Mouse (Mus musculus): ENCODE results near the gene Actg2. TPM values are rescaled to one million over a fixed set of nuclear protein-coding genes. Genes with fewer than 3 reads are reported as not detected.
"Not testable (repeated sequence)": the region's sequence is repeated elsewhere in the genome, so short reads cannot be mapped to it uniquely, and the experiment has no call there.

Gene Actg2
- 1 to 10 TPM; 3.2 to 5.6 TPM for total RNA-seq (2021)
- long read RNA-seq, experiment 1, partial matches to known transcripts, result 0 of 3 reads
- long read RNA-seq, experiment 1, other reads (novel, unspliced or antisense), result 2 of 3 reads
- long read RNA-seq, experiment 2, transcript Actg2-201 (9 exons, 1,333 nt), result major isoform, 5 of 5 reads
- long read RNA-seq, experiment 2, partial matches to known transcripts, result 0 of 5 reads
- long read RNA-seq, experiment 2, other reads (novel, unspliced or antisense), result 0 of 5 reads

DNA sequence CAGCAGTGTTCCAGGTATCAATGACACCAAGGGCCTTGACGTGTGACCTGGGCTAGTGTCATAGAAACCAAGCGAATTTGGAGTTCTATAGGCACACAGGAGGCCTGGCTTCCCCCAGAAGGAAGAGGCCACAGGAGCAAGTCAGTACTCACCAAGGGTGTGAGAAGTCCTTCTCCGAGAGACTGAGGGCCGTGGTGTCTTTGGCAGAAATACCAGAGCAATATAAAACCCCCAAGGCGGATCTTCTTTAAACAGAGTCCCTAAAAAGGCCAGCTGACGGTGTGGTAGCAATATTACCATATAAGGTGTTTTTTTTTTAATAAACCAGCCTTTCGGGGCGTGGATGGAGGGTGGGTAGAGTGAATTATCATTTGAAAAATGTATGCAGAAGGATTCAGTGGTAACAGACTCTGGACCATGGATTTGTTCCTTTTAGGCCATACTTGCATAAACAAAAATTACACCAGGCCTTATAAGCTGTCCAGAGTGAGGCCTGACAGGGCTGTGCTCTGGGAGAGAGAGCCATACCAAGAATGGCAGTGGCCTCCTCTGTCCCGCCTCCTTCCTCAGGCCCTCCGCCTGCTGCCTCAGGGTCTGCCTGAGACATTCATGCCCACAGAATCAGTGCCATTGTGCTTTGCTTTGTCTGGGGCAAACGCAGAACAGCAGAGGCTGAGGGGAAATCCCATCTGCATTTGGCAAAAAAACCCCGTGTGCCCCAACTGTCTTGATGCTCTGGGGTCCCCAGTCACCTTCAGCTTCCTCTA is at the start of gene Actg2:
Actg2 (minus strand) TSS at position 238 of the 767 bp plus-strand sequence.
- DNase-seq, result no peak

DNA sequence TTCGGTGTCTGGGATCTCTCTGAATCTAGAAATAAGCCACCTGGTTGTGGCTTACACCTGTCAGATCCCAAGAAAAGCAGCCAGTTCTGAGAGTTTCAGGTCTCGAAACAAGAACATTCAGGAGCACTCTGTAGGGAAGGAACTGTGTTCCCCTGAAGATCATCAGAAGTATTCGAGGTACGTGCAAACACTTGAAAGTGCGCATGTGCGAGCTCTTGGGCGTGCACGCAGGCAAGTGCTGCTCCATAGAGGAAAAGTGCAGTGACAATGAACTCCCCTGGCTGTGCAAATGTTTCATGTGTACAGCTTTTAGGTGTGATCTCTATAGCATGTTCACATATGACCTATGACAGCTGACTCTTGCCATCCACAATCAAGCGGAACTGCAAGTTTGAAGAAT is 49.3 kb upstream of the Actg2 start:
- not testable (repeated sequence) for DNase-seq

DNA sequence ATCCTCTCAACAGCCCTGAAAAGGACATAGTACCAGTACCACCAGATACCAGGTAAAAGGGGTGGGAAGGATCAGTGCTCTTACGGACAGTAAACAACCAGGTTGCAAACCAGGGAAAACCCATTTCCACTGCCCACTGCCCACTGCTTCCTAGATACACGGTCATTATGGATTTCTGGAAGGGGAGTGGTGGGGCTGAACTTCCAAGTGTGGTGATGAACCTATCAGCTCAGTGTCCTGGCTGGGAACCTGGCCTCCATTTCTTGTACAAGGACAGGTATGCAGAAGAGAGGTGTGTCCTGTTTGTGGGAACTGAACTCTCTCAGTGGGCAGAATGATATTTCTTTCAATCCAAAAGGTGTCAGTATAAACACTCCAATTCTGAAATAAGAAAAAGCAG is 47.5 kb upstream of the Actg2 start:
- no peak for DNase-seq

DNA sequence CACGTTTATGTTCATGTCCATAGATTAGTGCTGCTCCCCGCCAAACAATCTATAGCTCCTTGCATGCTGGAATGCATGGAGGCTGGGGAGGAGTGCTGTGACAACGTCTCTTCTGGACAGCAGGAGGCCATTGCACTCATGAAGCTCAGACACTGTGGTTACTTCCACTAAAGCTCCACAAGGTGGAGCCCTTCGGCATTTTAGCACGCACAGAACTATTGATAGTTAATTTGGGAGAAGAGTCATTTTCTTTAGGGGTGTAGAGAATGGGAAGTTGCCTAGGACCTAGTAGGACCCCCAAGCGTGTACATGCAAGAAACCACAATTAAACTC is 46.8 kb upstream of the Actg2 start:
- DNase-seq, result peak; percentile 43

DNA sequence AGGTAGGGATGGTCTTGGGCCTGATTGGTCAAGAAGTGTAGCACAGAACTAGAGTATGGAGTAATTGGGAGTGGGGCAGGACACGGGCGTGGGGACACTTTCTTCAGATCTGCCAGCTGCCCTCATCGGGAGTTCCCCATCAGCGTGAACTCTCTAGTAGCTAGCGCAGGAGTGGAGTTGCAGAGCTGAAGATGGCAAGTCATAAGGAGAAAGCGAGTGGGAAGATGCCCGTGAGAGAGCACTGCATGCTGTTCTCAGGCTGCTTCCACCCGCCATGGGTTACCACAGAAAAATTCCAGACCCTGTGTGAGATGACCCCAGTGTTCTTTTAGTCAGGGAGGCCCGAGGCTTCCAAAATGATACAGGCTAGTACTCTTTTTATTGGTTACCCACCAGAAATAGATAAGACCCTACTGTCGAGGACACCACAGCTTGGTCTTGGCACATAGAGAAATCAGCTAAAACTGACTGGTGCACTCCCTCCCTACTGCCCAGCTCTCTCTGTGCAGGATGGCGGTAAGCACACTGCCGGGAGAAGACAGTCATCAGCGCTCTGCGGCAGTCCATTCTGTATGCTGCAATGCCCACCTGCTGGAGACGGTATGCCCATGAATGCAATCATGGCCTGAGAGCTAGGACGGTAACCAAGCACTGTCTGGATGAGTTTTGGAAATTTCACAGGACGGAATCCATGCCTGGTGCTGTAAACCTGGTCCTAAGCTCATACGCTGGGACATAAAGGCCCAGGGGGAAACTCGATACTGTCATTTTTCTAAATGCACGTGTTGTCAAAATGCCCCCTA is 46.3 kb upstream of the Actg2 start:
- DNase-seq, result no peak

DNA sequence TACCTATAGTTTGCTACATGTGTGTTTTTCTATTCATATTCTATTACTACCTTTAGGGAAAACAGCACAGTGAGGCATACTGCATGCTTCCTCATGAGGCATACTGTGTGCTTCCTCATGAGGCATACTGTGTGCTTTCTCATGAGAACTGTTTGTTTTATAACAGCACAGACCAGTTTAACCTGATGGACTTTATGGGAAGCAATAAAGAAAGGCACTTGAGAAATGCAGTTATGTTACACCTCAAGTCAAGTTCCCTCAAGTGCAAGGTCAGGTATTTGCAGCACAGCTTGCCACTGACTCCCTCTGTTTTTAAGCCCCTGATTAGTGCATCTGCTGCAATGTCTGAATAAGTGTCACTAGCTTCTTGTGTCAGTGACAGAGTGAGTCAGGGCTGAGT is 41.5 kb upstream of the Actg2 start:
- no peak for DNase-seq

DNA sequence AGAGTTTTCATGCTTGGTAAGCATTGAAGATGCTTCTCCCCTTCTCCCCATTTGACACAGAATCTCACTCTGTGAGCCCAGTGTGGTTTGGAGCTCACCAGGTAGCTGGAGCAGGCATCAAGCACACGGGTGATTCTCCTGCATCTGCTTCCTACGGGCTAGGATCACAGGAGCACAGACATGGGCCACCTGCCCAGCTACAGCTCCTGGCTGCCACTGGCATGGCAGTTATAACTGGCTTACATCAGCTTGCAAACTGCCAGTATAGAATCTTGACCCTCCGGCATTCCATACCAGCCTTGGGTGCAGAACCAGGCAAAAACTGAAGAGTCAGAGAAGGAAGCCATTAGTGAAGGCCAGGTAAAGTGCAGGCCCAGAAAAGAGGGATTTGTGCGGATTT is 39.5 kb upstream of the Actg2 start:
- no peak for DNase-seq

DNA sequence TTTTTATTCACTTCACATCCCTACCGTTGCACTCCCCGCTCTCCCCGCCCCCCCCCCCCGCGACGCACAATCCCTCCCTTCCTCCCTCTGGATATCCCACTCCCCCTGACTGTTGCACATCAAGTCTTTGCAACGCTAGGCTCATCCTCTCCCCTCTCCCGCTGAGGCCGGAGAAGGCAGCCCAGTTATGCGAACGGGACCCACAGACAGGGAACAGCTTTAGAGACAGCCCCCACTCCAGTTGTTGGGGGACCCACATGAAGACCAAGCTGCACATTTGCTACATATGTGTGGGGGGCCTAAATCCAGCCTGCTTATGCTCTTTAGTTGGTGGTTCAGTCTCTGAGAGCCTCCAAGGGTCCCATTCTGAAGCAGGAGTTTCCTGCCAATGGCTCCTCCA is 36.6 kb upstream of the Actg2 start, which contains the start of gene Stambp:
Stambp (minus strand) TSS at position 59 of the 400 bp plus-strand sequence.
- DNase-seq, result peak; percentile 36

DNA sequence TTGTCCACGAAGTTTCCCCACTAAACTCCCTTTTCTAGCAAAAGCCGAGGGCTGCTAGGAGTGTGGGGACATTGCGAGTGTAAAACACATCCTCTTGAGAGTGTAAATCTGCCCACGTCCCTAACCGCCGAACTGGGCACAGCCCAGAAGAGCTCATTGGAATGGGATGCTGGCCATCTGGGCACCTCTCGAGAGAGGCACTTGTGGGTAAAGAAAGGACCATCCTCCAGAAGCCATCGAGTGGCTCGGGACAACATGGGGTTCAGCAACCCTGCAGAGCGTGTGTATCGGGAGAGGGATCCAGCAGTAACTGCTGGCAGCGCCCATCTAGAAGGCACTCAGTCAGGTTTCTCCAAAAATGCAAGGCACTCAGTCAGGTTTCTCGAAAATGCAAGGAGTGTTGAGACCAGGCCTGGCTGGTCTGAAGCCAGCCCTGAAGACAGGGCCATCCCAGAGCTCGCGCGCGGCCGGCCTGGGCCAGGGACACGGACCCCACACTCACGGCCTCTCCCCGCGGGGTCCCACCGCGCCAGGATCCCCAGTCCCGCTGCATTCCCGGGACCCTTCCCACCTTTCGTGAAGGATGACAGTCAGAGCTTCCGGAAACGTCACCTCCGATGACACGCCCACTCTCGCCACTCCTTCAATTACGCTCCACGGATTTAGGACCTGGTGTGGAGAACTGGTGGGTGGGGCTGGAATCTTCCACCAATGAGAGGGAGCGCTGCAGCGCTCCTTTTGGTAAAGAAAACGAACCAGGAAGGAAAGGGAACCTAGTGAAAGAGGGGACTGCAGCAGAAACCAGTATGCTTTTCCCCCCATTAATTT is 36.0 kb upstream of the Actg2 start:
- DNase-seq, result peak; percentile 92

DNA sequence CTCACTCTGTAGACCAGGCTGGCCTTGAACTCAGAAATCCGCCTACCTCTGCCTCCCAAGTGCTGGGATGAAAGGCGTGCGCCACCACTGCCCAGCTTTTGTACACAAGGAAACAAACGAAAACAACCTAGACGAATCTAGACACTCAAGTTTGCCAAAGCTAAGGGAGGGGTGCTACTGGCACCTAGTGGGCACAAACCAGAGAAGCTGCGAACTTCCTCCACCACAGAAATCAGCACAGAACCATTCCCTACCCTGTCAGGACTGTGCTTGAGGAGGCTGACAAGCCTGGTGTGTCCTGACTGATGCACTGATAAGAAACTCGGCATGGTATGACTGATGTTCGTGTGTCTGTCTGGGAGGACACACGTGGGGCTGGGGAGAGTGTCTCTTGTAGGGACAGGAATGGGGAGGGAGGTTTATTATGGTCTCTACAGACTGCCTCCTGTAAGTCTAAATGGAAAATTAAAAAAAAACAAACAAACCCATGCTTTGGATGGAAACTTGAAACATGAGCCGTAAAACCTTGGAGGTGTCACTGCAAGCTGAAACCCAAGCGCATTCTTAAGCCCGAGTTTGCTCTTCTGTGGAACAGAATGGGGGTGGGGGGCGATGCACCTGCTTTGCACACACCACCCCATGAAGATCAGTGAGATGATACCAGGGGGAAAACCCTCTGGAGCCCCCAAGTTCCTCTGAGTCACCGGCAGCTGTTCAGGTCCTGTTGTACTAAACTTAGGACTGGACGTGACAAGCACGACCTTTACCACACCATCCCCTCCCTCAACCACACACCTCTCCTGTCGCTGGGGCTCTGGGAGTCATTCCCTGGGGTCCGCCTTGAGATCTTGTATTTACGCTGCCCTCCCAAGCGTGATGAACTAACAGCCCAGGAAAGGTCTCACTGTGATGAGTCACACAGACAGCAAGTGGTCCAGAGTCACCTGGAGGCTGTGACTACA is 33.1 kb upstream of the Actg2 start:
- no peak for DNase-seq

DNA sequence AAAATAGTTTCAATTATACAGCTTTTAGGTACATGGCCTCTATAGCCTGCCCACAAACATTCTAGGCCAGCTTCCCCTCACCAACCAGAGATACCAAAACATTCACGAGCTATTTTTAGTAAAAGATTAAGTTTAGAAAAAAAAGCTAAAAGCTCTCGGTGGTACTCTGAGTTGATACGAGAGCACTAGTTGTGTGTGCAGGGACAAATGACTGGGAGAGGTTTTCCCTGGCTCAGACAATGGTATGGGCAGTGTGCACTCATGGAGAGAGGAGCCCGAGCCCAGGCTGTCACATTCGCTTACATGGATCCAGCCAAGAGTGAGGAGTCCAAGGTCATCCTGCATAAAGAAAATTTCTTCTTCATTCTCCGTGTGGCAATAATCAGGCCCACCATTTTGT is 19.9 kb upstream of the Actg2 start:
- no peak for DNase-seq

DNA sequence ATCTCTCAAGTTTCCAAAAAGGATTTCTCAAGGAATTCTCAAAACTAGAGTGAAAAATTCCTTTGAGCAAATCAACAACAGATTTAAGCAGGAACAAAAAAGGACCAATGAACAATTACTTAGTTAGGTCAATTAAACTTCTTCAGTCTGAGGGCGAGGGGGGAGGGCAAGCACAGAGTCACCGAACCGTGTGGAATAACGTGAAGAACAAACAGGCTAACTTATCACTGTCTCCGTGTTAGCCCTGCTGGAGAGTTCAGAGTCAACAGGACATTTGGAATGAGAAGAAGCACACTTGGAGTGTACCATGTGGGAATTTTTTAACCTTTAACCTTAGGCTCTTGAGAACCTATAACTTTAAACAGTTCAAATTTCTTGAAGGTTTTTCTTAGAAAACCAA is 12.3 kb upstream of the Actg2 start:
- no peak for DNase-seq

DNA sequence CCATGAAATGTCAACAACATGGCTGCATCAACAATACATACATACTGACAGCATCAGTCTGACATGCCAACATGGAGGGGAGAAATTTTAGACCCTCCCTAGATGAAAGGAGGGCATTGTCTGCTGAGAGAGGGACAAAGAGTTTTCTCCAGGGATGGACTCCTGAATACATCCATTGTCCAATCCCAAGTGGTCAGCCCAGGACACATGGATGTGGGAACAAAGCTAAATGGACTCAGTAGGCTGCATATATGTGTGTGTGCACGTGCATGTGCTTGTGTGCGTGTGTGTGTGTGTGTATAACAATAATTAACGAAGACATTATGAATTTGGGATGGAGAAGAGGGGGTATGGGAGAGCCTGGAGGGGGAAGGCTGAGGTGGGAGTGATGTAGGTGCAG is 9.7 kb upstream of the Actg2 start:
- DNase-seq, result no peak

DNA sequence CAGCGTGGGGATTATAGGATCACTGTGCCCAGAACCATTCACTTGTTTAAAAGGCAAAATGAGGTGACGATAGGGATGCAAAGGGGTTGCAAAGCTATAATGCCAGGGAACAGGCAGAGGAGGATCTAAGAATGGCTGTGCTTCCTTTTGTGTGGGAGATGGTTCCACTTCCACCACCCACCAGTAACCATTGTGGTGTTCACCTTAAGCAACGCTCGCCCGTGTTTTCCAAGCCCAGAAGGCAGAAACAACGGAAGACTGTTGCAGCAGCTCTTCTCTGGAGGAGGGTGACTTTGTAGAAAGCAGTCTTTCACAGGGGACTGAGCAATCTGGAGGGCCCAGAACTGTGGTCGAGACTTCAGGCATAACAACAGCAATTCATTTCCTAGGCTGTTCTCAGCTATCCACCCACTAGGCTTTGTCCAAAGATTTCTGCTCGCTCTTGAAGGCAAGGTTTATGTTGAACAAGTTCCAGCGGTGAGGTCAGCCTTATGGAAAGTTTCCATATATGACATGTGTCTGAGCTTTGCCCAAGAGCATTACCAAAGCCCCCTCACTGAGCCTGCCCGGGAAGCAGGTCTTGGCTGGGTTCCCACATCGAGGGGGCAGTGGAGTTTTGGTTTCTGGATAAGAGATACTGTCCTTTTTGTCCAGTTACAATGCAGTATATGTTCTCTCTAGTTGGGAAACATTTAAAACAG is 5.8 kb upstream of the Actg2 start:
- peak; percentile 13 for DNase-seq

DNA sequence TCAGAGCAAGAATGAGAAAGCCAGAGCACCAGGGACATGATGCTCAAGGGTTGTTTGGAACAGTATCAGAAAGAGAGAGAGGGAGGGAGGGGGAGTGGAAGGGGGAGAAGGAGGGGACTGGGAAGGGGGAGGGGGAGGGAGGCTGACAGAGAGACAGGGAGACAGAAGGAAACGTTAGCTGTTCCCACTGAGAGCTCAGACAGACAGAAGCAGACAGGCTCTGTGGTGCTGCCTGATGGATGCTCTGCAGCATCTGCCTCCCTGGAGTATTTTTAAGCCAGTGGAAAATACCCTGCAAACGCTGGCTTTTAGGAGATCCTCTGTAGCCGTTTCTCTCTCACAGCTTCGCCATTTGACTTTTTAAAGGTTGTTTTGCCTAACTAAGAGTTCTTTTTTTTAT is 4.0 kb upstream of the Actg2 start:
- DNase-seq, result no peak

DNA sequence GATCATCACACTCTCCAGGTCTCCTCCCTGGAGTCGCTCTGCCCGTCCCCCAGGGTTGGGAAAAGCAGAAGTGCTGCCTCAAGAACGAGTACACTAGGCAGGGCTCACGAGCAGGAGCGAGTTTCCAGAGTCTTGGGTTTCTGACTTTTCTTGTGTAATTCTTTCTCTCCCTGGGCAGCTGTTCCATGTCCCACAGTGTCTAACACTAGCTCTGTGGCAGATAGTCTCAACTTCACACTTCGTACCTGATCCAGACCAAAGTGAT is 662 bp upstream of the Actg2 start:
- DNase-seq, result no peak

DNA sequence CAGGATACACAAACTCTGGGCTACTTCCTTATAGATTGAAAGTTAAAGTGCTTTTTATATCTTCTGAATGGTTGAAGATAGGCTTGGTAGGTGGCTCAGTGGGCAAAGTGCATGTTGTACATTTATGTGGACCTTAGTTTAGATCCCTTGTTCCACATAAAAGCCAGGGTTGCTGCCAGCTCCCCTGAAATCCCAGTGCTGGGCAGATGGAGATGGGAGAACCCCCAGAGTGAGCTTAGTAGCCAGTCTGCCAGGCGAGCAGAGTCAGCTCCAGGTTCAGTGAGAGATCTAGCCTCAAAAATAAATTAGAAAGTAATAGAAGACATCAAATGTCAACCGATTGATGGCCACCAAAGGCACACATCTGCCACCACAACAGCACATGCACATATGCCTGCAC is 3.5 kb downstream of the Actg2 start:
- DNase-seq, result no peak

DNA sequence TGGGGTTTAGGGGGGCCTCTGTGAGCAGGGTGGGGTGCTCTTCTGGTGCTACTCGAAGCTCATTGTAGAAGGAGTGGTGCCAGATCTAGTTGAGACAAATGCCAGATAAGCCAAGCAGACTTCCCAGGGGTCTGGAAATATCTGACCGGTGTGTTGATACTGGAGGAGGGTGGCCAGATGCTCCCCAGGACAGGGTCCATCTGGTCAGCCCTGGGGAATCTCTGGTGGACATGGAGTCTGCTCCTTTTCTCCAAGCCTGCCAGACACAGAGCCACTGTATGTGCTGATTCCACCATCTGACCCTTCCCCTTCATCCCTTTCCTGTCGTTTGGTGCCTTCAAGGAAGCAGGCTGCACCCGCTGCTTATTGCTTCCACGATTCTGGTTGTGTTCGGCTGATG is 12.9 kb downstream of the Actg2 start:
- DNase-seq, result no peak

DNA sequence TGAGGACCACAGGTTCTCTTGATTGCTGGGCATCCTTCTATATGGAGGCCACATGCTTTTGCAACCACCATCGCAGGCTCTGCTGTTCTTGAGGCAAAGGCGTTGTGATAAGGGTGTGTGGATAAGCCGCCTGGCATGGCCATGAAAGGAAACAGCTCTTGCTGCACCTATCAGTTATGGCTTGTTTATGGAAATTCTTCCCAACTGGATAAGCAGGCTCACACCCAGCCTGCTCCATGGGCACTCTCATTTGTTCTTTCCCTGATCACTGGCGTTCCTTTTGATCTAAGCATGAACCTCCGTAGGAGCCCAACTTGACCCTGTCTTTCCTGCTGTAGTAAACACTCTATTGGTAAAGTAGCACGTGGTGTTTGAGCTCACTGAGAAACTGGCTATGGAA is 14.3 kb downstream of the Actg2 start:
- DNase-seq, result no peak

DNA sequence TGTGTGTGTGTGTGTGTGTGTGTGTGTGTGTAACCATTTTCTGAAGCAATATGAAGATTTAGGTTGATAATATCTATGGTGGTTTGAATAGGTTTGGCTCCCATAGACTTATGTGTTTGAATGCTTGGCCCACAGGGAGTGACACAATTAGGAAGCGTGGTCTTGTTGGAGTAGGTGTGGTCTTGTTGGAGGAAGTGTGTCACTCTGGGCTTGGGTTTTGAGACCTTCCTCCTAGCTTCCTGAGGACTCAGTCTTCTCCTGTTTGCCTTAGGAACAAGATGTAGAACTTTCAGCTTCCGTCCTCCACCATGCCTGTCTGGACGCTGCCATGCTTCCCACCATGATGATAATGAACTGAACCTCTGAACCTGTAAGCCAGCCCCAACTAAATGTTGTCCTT is 17.4 kb downstream of the Actg2 start:
- DNase-seq, result no peak

DNA sequence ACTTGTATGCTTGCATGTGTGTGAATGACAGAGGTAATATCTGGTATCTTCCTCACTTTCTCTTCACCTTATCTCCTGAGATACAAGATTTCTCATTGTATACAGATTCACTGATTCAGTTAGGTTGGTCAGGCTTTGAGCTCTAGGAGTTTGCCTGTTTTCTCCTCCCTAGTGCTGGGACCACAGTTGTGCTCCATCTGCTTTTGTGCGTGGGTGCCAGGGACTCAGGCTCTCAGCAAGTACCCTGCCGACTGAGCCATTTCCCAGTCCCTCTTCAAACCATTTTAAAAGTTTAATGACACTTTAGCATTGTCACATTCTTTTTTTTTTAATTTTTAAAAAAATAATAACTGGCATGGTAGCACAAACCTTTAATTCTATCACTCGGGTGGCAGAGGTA is 20.9 kb downstream of the Actg2 start:
- no peak for DNase-seq

All from adrenal gland, postnatal 10 days (tissue).